ENCODE assay signal across 8 mouse cellular contexts in the genomic region with DNA sequence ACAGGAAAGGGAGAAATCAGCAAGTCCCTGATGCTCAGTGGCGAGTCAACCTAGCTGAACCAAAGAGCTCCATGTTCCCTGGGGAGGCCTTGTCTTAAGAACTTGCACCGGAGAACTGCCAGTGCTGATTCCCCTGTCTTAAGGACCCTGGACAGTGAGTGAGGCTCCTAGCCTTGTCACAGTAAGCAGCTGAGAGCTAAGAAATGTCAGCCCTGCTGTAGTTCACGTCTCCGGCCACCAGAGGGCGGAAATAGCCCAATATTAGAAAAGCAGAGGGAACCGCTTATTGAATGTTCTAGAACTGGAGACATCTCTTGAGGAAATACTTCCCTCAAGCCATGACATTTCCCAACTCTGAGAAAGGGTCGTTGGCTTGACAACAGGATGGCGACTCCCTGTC. TPM values are rescaled to one million over a fixed set of nuclear protein-coding genes. Genes with fewer than 3 reads are reported as not detected.
DNase-seq lines count a peak whose midpoint lies in the region; ATAC-seq and TF ChIP-seq lines count a peak whose summit lies in the region.
"Had no signal": no experiment of that assay in that cellular context is flagged by ENCODE, and none has a peak within 500 bp of the region (broad histone marks: within the 10 kb centered on the region; RNA-seq: fewer than 3 reads in every experiment).

No protein-coding gene starts in this region.

- H3K4me3 ChIP-seq in G1E (ENCODE audit: low read depth, low read length), result no peak overlapping the region
- no peak overlapping the region for H3K4me3 ChIP-seq in embryonic facial prominence, embryonic 14.5 days (ENCODE audit: low read depth, low read length)
- H3K4me3 ChIP-seq: megakaryocyte, embryonic 14.5 days had no signal

- 22% methylated on average over 8 of the region's 8 CpGs for WGBS in embryonic facial prominence, embryonic 14.5 days

- intact Hi-C loops in heart, postnatal 14 days (cut with DNase I), result loop anchor here (2.0 to 5.0 kb wide), 3 partner anchors 49 to 465 kb away; partner anchors contain the start of gene Kirrel

- no peak overlapping the region for H3K4me2 ChIP-seq in embryonic facial prominence, embryonic 14.5 days (ENCODE audit: low read depth, low read length)

- H3K27ac ChIP-seq in embryonic facial prominence, embryonic 14.5 days (replicated peaks; ENCODE audit: low read depth, low read length), result no peak overlapping the region

- peak; percentile 13 for DNase-seq in G1E (ENCODE audit: low spot score)
- peak; percentile 24 to 51 for DNase-seq in adrenal gland, postnatal 4 days (ENCODE audit: low spot score in 2 of 2)
- DNase-seq in embryonic facial prominence, embryonic 14.5 days (ENCODE audit: low spot score), result peak; percentile 79
- DNase-seq in heart, postnatal 14 days, result peak; percentile 72 to 82
- peak; percentile 66 for DNase-seq in layer of hippocampus, adult 9-11 months
- DNase-seq in lung, postnatal 4 days, result peak; percentile 68 to 82
- peak; percentile 44 for DNase-seq in spleen, adult 12 weeks (ENCODE audit: low spot score)

- no peaks in the 10 kb centered on the region for H3K4me1 ChIP-seq in G1E (ENCODE audit: insufficient read depth, low read depth, low read length)
- no peaks in the 10 kb centered on the region for H3K4me1 ChIP-seq in embryonic facial prominence, embryonic 14.5 days (ENCODE audit: control insufficient read depth, insufficient read depth, low read length)
- H3K4me1 ChIP-seq: megakaryocyte, embryonic 14.5 days had no signal

- H3K9me3 ChIP-seq in G1E (replicated peaks), result no peaks in the 10 kb centered on the region
- no peaks in the 10 kb centered on the region for H3K9me3 ChIP-seq in embryonic facial prominence, embryonic 14.5 days (ENCODE audit: control insufficient read depth, low read length)
- H3K9me3 ChIP-seq: megakaryocyte, embryonic 14.5 days had no signal

- H3K9ac ChIP-seq in embryonic facial prominence, embryonic 14.5 days (ENCODE audit: low read depth, low read length), result no peak overlapping the region

- no peaks in the 10 kb centered on the region for H3K36me3 ChIP-seq in G1E (replicated peaks)
- H3K36me3 ChIP-seq in embryonic facial prominence, embryonic 14.5 days (ENCODE audit: control insufficient read depth, insufficient read depth, low read length), result no peaks in the 10 kb centered on the region

- no peaks in the 10 kb centered on the region for H3K27me3 ChIP-seq in G1E (ENCODE audit: insufficient read depth, low read length)
- H3K27me3 ChIP-seq in embryonic facial prominence, embryonic 14.5 days (replicated peaks; ENCODE audit: control insufficient read depth, insufficient read depth, low read length), result no peaks in the 10 kb centered on the region

- no peak for ATAC-seq in G1E (ENCODE audit: extremely low read depth, insufficient number of reproducible peaks, low FRiP score, poor library complexity, severe bottlenecking)
- ATAC-seq in embryonic facial prominence, embryonic 14.5 days (ENCODE audit: low read depth), result peak; percentile 30; the same call in 1 of the 2 replicates

- peak; percentile 14; the same call in 1 of the 2 replicates for TF ChIP-seq CTCF in G1E (IDR thresholded peaks at IDR 0.05; ENCODE audit: low read depth, low read length)

RNA-seq across cellular contexts. Expression of gene Cd1d1, which starts 34.1 kb away (rescaled TPM):
- total RNA-seq in G1E (2014; fragmentation: Nextera tagmentation), result not detected in 2 replicates
- 0.05 TPM in 1 of 2 replicates, not detected in the other for total RNA-seq in G1E (2017)
- polyA plus RNA-seq in G1E (2012), result not detected in 2 replicates
- total RNA-seq in adrenal gland, postnatal 4 days (2021), result 10 to 100 TPM; 74.2 to 87.6 TPM
- polyA plus RNA-seq in embryonic facial prominence, embryonic 14.5 days (2014; fragmentation: Nextera tagmentation; extraction: Ambion mirVana), result 26.6 and 27.4 TPM in 2 replicates
- total RNA-seq in heart, postnatal 14 days (2021), result 1 to 10 TPM; 8.9 to 9.1 TPM

Comparison
In these comparisons a context has a peak if more than half of its experiments do, and no peak if none do; other contexts are left out.
1. DNase-seq: peak in every context shown above with its lines; median percentile 79 in embryonic facial prominence, embryonic 14.5 days; 77 in heart, postnatal 14 days; 75 in lung, postnatal 4 days; 66 in layer of hippocampus, adult 9-11 months; 44 in spleen, adult 12 weeks; 38 in adrenal gland, postnatal 4 days; 13 in G1E.
2. RNA of gene Cd1d1, which starts 34.1 kb away (total RNA-seq): 74.2 to 87.6 TPM in adrenal gland, postnatal 4 days and 8.9 to 9.1 TPM in heart, postnatal 14 days; 0.05 TPM in G1E; every median in the first group is over 4 times any median in the second.